Mouse (Mus musculus) common myeloid progenitor, adult 5-6 weeks (primary cell): Measurements from ENCODE around the gene Anp32e. TPM values are rescaled to one million over a fixed set of nuclear protein-coding genes. Genes with fewer than 3 reads are reported as not detected.
A peak's percentile ranks its signal among the peaks of the same experiment; 100 is the strongest.
"Not testable (repeated sequence)": the region's sequence is repeated elsewhere in the genome, so short reads cannot be mapped to it uniquely, and the experiment has no call there.

Experiments
- ATAC-seq: replicated peaks from 2 replicates; pipeline ENCODE4 v1.8.0; 2016; ENCODE audit warnings: low read depth, mild to moderate bottlenecking, moderate TSS enrichment, inconsistent platforms; ENCODE audit not compliant: poor library complexity, severe bottlenecking
- total RNA-seq: library from RNA; stranded (forward); fragments of 200-1000, 187-1606 nt; gene quantifications from 2 replicates; pipeline ENCODE4 v1.2.3, GENCODE M21; 2017

Gene Anp32e
- total RNA-seq, result 560 and 574 TPM in 2 replicates

DNA sequence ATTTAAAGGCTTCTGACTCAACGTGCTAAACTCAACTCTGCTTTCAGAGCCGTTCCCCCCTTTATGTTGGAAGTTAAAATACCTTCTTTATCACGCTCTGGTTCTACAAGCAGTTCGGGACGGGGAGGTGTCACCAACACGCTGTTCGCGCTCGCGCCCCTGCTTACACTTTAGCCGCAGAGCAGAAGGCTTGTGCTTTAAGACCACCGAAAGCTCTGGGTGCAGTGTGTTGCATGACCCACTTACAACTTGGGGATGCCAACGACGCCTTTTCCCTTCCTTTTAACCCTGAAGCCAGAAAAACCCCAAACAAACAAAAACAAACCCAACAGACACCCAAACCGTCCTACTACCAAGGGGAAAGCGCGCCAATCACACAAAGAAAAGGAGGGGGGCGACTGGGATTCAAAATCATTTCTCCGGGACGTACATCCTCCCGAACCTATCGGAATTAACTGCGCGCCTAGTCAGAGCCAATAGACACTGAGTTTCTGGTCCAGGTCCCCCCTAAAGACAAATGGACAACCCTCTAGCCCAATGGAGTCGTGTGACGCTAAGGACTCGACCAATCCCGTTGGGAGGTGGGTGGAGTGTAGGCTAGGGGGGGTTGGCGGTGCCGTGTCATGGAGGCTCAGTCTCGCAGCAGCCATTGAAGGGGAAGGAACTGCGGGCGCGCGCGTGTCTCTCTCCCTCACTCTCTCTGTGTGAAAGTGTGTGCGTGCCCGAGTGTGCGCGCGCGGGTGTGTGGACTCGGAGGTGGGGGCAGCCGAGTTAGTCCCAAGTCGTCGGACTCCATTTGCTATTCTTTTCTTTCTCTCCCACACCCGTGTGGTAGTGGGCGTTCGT, at the start of gene Anp32e:
Gene Anp32e, plus strand, starts transcription at position 589 of the 846 bp plus-strand sequence.
- ATAC-seq, result peak; percentile 94

DNA sequence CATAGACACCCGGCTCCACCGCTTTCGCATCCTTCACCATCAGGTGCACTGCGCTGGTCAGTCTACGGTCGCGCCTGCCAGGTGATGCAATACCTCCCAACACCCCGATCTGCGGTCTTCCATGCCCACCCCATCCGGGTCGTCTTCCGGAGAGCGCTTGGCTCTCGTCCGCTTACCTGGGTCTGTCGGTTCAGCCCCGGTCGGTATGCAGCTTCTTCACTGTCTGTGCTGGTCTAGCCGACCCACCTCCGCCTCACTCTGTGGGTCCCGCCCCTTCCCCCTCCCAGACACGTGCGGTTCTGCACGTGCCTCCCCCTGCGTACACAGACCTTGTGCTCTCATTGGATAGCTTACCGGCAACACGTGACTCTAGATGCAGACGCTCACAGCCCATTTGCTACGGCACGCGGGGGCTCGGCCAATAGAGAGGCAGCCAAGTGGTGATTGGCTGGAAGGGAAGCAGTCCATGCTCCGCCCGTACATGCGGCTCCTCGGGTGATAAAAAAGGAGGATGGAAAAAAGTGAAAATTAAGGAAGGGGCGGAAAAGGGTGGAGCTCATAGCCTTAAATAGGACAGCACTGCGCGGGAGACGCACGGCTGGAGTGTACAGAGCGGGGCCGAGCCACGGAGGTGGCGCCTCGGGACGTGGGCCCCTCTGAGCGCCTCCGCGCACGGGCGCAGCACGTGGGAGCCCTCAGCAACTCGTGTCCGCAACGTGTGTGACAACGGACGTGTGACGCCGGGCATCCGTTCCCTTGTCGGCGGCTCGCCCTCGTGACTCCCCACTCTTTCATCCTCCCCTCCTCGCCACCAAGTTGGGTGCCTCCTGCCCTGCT, 46.8 kb upstream of the Anp32e start, which contains the start of gene Ciart:
Gene Ciart, minus strand, starts transcription at position 273 of the 837 bp plus-strand sequence.
- ATAC-seq, result peak; percentile 98

DNA sequence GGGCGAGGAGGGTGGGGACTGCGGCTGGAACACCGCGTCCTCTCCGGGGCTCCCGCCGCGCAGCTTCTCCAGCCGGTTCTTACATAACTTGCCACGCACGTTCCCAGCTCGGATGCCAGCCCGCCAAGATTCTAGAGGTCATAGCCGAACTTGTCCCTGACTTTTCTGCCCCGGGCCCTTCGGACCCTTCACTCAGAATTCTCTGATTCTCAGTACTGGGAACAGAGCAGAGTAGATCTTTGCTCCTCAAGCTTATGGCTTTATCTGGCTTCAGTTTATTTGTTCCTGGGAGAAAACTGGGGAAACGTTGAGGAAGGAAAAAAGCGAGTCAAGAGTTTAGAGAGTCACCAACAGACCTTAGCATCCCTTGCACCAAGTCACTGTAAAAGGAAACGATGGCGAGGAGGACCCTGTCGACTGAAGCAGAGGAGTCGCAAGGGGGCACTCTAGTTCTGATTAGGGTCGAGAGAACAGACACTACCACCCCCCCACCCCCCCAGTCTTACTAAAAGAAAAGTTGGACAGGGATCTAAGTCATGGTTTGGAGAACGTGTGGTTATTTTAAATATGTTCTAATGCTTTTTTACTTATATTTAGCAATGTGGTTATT, 46.1 kb upstream of the Anp32e start:
- ATAC-seq, result no peak

DNA sequence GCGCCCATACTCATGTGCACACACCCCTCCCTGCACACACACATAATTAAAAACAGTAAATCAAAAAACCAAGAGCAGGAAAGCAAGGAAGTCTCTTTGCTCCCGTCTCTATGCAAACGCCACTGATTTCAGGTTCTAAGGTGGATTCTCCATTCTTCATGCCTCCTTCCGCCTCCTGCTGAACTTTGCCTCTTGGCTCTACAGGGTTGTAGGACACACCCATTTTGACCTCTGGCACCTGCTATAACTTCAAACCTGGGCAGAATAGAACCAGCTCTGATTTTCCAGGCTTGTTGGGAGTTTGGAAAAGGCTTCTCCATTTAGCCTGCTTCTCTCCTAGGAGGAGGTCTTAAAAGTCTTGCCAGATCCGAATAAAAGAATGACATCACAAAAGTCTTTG, 44.6 kb upstream of the Anp32e start:
- ATAC-seq, result no peak

DNA sequence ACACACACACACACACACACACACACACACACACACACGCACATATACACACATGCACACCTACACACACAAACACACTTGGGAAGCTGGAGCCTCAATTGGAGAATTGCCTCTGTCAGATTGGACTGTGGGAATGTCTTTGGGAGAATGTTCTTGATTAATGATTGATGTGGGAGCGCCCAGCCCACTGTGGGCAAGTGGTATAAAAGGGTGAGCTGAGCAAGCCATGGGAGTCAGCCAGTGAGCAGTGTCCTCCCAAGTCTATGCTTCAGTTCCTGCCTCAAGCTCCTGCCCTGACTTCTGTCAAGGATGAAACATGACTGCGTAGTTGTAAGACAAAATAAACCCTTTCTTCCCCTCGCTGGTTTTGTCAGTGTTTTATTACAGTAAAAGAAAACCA, 41.5 kb upstream of the Anp32e start:
- ATAC-seq, result no peak

DNA sequence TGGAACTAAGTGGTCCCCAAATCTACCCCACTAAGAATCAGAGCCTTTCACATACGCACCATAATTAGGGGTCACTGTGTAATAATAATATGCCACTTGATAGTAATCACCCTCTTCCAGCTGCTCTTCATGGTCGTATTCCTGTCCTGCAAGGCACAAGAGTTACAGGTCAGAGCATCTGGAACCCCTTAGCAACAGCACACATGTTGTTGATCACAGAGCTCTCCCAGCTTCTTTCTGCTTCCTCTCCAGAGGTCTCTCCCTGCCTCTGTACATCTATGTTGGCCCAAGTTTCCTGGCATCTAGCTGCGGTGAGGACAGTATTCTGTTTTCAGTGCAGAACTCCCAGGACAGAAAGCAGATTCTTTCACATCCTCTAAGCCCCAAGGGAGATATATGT, 39.4 kb upstream of the Anp32e start:
- ATAC-seq, result no peak

DNA sequence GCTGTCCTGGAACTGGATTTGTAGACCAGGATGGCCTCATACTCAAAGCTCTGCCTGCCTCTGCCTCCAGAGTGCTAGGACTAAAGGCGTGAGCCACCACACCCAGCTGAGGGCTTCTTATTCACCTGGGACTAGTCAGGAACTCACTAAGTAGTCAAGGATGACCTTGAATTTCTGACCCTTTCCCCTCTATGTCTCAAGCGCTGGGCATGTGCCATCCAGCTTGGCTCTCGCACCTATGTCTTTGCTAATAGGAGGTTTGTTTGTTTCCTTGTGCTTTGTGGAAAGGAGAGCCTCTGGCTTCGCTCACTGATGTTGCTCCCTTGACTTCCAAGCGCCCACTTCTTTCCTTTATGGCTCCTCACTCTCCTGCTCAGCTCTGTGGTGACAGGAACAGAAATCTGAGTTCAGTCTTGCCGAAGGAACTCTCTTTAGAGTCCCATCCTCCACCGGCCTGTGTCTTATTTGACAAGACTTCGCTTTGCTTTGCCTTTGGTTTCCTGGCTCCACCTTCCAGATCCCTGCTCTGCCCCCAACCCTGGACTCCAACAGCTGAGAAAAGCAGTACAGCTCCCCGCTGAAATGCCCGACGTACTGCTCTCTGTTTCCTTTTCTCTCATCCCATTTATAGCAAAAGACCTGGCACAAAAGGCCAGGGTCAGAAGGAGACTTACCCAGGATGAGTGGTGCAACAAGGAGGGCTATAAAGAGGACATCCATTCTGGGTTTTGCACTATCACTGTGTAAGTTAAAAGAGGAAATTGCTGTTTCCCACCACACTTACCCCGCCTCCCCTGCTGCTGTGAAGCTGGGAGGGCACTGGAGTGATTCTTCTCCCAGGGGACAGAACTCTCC, 37.6 kb upstream of the Anp32e start, which contains the start of gene BC028528:
Gene BC028528, minus strand, starts transcription at position 795 of the 855 bp plus-strand sequence.
- ATAC-seq, result peak; percentile 61

DNA sequence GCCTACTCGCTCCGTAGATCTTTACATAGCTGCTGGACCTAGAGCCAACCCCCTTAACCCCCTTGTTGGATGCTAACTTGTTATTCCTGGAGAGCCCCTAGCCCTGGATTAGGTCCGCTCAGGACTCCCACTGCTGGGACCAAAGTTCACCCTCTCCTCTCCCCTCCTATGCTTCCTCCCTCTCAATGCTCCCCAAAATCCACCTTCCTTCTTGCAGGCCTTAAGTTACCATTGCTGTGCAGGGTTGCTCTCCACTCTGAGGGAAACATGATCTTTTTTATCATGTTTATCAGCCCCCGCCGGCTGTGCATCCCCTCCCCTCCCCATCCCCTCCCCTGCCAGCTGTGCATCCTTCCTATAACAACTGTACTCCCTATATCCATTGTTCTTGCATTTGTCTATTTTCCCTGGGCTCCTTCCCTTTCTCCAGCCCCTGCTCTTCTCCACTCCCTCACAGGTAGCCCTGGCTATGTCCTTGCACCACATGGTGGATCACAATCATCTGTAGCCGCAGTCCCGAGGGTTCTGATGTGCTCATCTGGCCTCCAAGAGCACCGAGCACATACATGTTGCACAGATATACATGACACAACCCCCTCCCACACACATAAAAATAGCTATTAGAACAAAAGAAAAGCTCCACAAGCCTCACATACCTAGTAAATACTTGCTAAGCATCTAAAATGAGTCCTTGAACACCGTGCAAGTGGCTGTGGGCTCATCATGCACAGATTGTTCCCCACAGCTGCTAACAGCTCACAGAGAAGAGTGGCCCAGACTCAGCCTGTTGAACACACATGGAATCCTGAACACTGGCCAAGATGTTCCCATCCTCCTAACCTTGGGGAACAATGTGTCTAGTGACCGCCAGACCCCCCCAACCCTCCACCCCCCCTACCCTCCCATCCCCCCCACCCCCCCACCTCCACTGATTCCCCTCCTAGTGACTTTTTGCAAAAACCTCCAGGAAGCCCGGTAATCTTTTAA, 36.7 kb upstream of the Anp32e start:
- ATAC-seq, result no peak

DNA sequence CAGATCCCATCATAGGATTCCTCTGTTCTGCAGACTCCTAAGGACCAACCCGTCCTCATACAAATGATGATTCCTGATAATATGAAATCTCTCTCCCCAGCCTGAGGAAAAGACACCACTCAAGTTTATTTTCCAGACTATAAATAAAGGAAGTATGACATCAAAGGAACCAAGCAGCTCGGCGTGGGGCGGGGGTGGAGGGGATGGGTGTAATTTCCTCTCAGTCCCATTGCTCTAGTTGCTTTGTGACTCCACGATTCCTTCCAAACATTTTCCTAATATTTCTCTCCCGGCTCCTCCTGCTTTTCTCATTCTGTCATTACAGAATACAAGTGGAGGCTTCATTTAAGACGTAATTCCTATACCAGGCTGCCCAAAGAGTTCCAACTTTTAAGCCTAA, 35.9 kb upstream of the Anp32e start:
- no peak for ATAC-seq

DNA sequence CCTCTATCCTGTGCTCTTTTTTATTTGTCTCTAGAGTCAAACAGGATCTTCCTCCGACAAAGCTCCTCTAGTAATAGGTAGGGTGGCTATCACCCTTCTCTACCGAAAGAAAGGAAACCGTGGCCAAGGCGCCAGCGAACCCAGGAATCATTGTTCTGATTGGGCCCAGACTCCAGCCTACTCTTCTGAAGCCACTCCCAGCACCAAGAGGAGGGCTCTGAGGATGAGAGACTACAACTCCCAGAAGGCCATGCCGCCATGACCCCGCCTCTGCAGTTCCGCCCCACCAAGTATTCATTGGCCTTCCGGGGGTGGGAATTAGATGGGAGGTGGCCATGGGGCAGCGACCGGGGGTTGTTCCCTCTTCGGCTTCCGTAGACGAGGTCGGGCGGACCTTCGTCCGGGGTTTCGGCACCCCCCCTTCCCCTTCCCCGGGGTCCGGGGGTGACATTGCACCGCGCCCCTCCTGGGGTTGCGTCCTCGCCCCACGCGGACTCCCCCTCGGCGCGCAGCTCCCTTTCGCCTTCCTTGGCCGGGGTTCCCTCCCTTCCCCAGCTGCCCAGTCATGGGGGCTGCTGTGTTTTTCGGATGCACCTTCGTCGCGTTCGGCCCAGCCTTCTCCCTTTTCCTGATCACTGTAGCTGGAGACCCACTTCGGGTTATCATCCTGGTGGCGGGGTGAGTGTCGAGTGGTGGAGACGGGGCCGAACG, 35.3 kb upstream of the Anp32e start, which contains the start of gene Aph1a:
Gene Aph1a, plus strand, starts transcription at position 364 of the 711 bp plus-strand sequence.
- peak; percentile 94 for ATAC-seq

DNA sequence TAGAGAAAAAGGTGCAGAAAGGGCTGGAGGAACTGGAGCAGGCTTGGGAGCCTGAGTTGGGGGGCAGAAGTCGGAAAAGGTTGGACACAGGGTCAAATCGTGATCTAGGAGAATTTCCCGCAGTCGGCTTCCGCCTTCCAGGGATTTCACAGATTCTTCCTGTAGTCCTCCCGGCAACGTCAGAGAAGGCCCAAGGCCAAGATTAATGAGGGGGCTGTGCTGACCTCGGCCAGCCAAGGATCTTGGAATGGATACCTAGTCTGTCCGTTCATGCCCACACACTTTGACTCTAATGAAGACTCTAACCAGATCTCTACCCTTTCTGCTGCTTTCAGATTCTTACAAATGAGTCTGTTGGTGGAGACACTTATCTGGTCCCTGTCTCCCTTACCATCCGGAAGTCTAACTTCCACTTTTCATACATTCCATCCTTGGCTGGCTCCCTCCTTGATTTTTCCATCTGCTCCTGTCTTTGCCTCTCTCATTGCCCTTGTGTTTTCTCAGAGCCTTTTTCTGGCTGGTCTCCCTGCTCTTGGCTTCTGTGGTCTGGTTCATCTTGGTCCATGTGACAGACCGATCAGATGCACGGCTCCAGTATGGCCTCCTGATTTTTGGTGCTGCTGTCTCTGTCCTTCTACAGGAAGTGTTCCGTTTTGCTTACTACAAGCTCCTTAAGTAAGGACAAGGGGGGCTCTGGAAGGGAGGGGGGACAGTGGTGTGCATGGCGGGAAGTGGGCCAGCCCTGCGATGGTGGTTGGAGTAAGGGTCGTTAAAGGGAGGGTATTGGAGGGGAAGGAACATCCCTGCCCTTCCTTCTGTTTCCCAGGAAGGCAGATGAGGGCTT, 34.5 kb upstream of the Anp32e start:
- no peak for ATAC-seq

DNA sequence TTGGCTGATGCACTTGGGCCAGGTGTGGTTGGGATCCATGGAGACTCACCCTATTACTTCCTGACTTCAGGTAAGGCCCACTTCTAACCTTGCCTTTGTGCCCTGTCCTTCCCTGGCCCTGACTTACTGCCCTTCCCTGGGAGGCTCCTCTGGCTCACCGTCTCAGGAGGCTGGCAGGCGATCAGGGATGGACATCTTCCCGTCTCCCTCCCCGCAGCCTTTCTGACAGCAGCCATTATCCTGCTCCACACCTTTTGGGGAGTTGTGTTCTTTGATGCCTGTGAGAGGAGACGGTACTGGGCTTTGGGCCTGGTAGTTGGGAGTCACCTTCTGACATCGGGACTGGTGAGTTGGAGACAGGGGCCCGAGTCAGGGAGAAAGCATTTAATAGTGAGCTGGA, 33.5 kb upstream of the Anp32e start:
- not testable (repeated sequence) for ATAC-seq

DNA sequence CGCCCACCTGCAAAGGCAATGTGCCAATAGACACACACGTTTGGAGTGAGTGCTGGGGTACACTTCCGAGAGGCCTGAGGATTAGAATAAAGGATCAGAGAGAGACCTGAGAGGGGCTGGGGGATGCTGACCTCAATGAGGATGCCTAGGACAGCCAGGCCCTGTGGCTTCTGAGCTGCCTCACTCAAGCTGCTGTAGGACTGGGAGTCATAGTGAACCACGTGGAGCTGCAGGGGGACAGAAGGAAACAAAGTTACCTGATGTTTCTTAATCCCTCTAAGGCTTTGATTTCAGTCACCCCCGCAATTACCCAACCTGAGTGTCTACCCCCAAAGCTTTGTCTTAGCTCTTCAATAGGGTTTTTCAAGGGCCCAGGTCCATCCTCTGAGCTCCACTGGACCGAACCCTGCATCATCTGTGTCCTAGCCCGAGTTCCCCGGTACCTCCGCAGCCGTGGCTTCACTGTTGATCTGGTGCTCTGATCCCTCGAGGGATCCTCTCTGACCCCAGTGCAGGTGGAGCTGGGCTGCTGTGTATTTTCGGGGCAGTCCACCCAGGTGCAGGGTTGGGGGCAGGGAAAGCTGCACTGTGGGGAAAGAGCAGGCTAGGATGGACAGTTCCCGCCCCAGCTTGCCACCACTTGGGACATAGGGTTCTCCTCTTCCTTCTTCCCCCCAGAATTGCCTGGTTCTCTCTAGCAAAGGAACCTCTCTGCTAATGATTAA, 29.1 kb upstream of the Anp32e start:
- no peak for ATAC-seq

DNA sequence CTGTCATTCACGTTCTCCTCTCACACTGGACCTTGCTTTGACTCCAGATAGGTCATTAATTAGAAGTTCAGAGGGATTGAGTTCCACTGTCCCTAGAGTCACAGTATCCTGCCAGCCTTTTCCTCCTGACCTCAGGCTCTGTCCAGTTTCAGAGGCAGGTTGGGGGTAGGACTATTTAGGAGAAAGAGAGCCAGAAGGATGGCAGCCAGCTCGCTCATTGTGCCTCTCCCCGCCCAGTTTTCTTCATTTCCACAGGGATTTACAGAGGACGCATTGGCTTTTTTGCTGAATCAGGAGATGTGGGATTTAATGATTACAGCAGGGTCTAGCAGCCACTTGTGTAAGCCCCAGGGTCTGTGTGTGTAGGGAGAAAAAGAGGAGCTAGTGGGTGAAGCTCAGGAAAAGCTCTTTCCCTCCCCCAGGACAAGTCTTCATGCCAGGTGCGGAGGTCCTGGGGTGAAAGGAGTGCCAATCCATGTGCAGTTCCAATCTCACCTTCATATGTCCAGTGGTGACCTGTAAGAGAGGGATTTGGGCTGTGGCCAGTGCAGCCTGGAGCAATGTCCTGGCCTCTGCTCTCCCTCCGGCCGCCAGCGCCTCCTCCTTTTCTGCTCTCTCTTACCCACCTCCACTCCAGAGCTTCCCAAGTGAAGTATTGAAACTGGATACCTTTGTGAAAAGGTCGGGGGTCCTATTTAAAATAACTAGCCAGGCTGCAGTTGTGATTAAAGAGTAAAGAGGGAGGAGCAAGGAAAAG, 27.3 kb upstream of the Anp32e start:
- ATAC-seq, result no peak

DNA sequence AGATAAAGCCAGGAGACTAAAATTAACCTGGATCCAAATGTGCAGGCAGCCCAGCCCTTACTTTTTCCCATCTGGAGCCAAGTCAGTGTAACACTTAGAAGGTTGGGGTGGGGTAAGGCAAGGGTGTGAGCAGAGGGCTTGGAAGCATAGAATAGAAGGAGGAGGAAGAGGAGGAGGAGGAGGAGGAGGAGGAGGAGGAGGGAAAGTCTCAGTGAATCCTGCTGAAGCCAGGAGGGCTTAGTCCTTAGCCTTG, 26.7 kb upstream of the Anp32e start:
- no peak for ATAC-seq

DNA sequence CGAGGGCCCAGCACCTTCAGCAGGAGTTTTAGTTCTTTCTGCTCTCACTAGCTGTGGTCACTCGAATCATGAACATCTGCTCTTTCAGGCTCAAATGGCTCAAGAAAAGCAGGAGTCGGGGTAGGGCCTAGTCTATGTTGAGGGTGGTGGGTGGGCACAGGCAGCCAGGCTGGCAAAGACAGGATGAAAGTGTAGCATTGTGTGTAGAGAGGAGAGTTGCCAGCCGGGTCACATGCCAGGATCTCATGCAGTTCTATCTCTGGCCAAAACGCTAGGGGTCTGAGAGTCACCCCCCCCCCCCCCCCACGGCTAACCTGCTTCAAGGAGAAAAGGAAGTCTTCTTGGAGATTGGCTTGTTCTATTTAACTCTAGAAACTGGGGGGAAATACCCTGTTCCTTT, 26.4 kb upstream of the Anp32e start:
- ATAC-seq, result no peak
